Mouse (Mus musculus): Measurements from ENCODE around the gene Fcgr3. TPM values are rescaled to one million over a fixed set of nuclear protein-coding genes. Genes with fewer than 3 reads are reported as not detected.

Fcgr3 gene
- total and polyA plus RNA-seq, 3 experiments = 3.7 to 8.5 (median 6.1) TPM

Other genes starting within 250 kb of the Fcgr3 start
Only the 20 nearest of the 21 such genes appear.
- gene Atf6, start 197.2 kb downstream of the Fcgr3 start, total RNA-seq (2012; rRNA removed) = 35.3 and 37.6 TPM in 2 replicates
- 33.8 and 35.9 TPM in 2 replicates for gene Atf6, start 197.2 kb downstream of the Fcgr3 start, total RNA-seq (2014; rRNA removed)
- gene Atf6, start 197.2 kb downstream of the Fcgr3 start, polyA plus RNA-seq (2012; ENCODE audit: insufficient read length, low read depth) = 42.7 and 47.0 TPM in 2 replicates
- 4.2 and 5.7 TPM in 2 replicates for gene Gm26620, start 179.9 kb downstream of the Fcgr3 start, total RNA-seq (2012; rRNA removed)
- 0.52 and 0.99 TPM in 2 replicates for gene Gm26620, start 179.9 kb downstream of the Fcgr3 start, total RNA-seq (2014; rRNA removed)
- 1.2 and 1.9 TPM in 2 replicates for gene Gm26620, start 179.9 kb downstream of the Fcgr3 start, polyA plus RNA-seq (2012; ENCODE audit: insufficient read length, low read depth)
- gene Dusp12, start 179.4 kb downstream of the Fcgr3 start, total RNA-seq (2012; rRNA removed) = 30.9 and 37.2 TPM in 2 replicates
- 41.7 and 49.4 TPM in 2 replicates for gene Dusp12, start 179.4 kb downstream of the Fcgr3 start, total RNA-seq (2014; rRNA removed)
- 30.4 and 36.5 TPM in 2 replicates for gene Dusp12, start 179.4 kb downstream of the Fcgr3 start, polyA plus RNA-seq (2012; ENCODE audit: insufficient read length, low read depth)
- gene Fcrlb, start 152.0 kb downstream of the Fcgr3 start, total RNA-seq (2012; rRNA removed) = not detected in 2 replicates
- not detected in 2 replicates for gene Fcrlb, start 152.0 kb downstream of the Fcgr3 start, total RNA-seq (2014; rRNA removed)
- gene Fcrlb, start 152.0 kb downstream of the Fcgr3 start, polyA plus RNA-seq (2012; ENCODE audit: insufficient read length, low read depth) = not detected in 2 replicates
- gene Fcrla, start 137.4 kb downstream of the Fcgr3 start, total RNA-seq (2012; rRNA removed) = 10.6 and 18.5 TPM in 2 replicates
- gene Fcrla, start 137.4 kb downstream of the Fcgr3 start, total RNA-seq (2014; rRNA removed) = 30.6 and 34.8 TPM in 2 replicates
- 15.4 and 17.7 TPM in 2 replicates for gene Fcrla, start 137.4 kb downstream of the Fcgr3 start, polyA plus RNA-seq (2012; ENCODE audit: insufficient read length, low read depth)
- 20.2 and 31.8 TPM in 2 replicates for gene Fcgr2b, start 88.4 kb downstream of the Fcgr3 start, total RNA-seq (2012; rRNA removed)
- gene Fcgr2b, start 88.4 kb downstream of the Fcgr3 start, total RNA-seq (2014; rRNA removed) = 29.5 and 31.1 TPM in 2 replicates
- gene Fcgr2b, start 88.4 kb downstream of the Fcgr3 start, polyA plus RNA-seq (2012; ENCODE audit: insufficient read length, low read depth) = 36.1 and 44.3 TPM in 2 replicates
- 48.4 and 56.8 TPM in 2 replicates for gene Fcgr4, start 46.0 kb downstream of the Fcgr3 start, total RNA-seq (2012; rRNA removed)
- 41.8 and 50.2 TPM in 2 replicates for gene Fcgr4, start 46.0 kb downstream of the Fcgr3 start, total RNA-seq (2014; rRNA removed)
- gene Fcgr4, start 46.0 kb downstream of the Fcgr3 start, polyA plus RNA-seq (2012; ENCODE audit: insufficient read length, low read depth) = 46.7 and 52.8 TPM in 2 replicates
- 0.76 and 2.0 TPM in 2 replicates for gene Cfap126, start 49.0 kb upstream of the Fcgr3 start, total RNA-seq (2012; rRNA removed)
- 0.43 and 0.79 TPM in 2 replicates for gene Cfap126, start 49.0 kb upstream of the Fcgr3 start, total RNA-seq (2014; rRNA removed)
- 2.5 and 3.4 TPM in 2 replicates for gene Cfap126, start 49.0 kb upstream of the Fcgr3 start, polyA plus RNA-seq (2012; ENCODE audit: insufficient read length, low read depth)
- gene Sdhc, start 85.7 kb upstream of the Fcgr3 start, total RNA-seq (2012; rRNA removed) = 79.4 and 87.5 TPM in 2 replicates
- 178 and 205 TPM in 2 replicates for gene Sdhc, start 85.7 kb upstream of the Fcgr3 start, total RNA-seq (2014; rRNA removed)
- 120 and 153 TPM in 2 replicates for gene Sdhc, start 85.7 kb upstream of the Fcgr3 start, polyA plus RNA-seq (2012; ENCODE audit: insufficient read length, low read depth)
- 0.04 and 0.21 TPM in 2 replicates for gene Mpz, start 85.8 kb upstream of the Fcgr3 start, total RNA-seq (2012; rRNA removed)
- not detected in 2 replicates for gene Mpz, start 85.8 kb upstream of the Fcgr3 start, total RNA-seq (2014; rRNA removed)
- gene Mpz, start 85.8 kb upstream of the Fcgr3 start, polyA plus RNA-seq (2012; ENCODE audit: insufficient read length, low read depth) = 0.26 and 0.49 TPM in 2 replicates
- gene Pcp4l1, start 131.3 kb upstream of the Fcgr3 start, total RNA-seq (2012; rRNA removed) = not detected in 2 replicates
- not detected in 2 replicates for gene Pcp4l1, start 131.3 kb upstream of the Fcgr3 start, total RNA-seq (2014; rRNA removed)
- not detected in 2 replicates for gene Pcp4l1, start 131.3 kb upstream of the Fcgr3 start, polyA plus RNA-seq (2012; ENCODE audit: insufficient read length, low read depth)
- 1.2 and 1.6 TPM in 2 replicates for gene Nr1i3, start 149.0 kb upstream of the Fcgr3 start, total RNA-seq (2012; rRNA removed)
- gene Nr1i3, start 149.0 kb upstream of the Fcgr3 start, total RNA-seq (2014; rRNA removed) = not detected in 2 replicates
- 0.10 and 0.23 TPM in 2 replicates for gene Nr1i3, start 149.0 kb upstream of the Fcgr3 start, polyA plus RNA-seq (2012; ENCODE audit: insufficient read length, low read depth)
- gene Tomm40l, start 157.6 kb upstream of the Fcgr3 start, total RNA-seq (2012; rRNA removed) = 37.1 and 37.6 TPM in 2 replicates
- gene Tomm40l, start 157.6 kb upstream of the Fcgr3 start, total RNA-seq (2014; rRNA removed) = 34.4 and 36.0 TPM in 2 replicates
- gene Tomm40l, start 157.6 kb upstream of the Fcgr3 start, polyA plus RNA-seq (2012; ENCODE audit: insufficient read length, low read depth) = 24.7 and 32.8 TPM in 2 replicates
- gene Apoa2, start 160.1 kb upstream of the Fcgr3 start, total RNA-seq (2012; rRNA removed) = 5.3 and 6.2 TPM in 2 replicates
- 3.0 and 3.7 TPM in 2 replicates for gene Apoa2, start 160.1 kb upstream of the Fcgr3 start, total RNA-seq (2014; rRNA removed)
- 3.1 and 4.9 TPM in 2 replicates for gene Apoa2, start 160.1 kb upstream of the Fcgr3 start, polyA plus RNA-seq (2012; ENCODE audit: insufficient read length, low read depth)
- 10.1 and 13.6 TPM in 2 replicates for gene Fcer1g, start 169.4 kb upstream of the Fcgr3 start, total RNA-seq (2012; rRNA removed)
- 22.7 and 31.3 TPM in 2 replicates for gene Fcer1g, start 169.4 kb upstream of the Fcgr3 start, total RNA-seq (2014; rRNA removed)
- gene Fcer1g, start 169.4 kb upstream of the Fcgr3 start, polyA plus RNA-seq (2012; ENCODE audit: insufficient read length, low read depth) = 35.6 and 51.2 TPM in 2 replicates
- gene Adamts4, start 185.5 kb upstream of the Fcgr3 start, total RNA-seq (2012; rRNA removed) = 0.13 and 0.25 TPM in 2 replicates
- gene Adamts4, start 185.5 kb upstream of the Fcgr3 start, total RNA-seq (2014; rRNA removed) = 0.04 and 0.08 TPM in 2 replicates
- gene Adamts4, start 185.5 kb upstream of the Fcgr3 start, polyA plus RNA-seq (2012; ENCODE audit: insufficient read length, low read depth) = 0.09 and 0.19 TPM in 2 replicates
- 244 and 265 TPM in 2 replicates for gene Ndufs2, start 186.5 kb upstream of the Fcgr3 start, total RNA-seq (2012; rRNA removed)
- gene Ndufs2, start 186.5 kb upstream of the Fcgr3 start, total RNA-seq (2014; rRNA removed) = 239 and 242 TPM in 2 replicates
- 242 and 264 TPM in 2 replicates for gene Ndufs2, start 186.5 kb upstream of the Fcgr3 start, polyA plus RNA-seq (2012; ENCODE audit: insufficient read length, low read depth)
- gene B4galt3, start 205.4 kb upstream of the Fcgr3 start, total RNA-seq (2012; rRNA removed) = 27.4 and 27.8 TPM in 2 replicates
- gene B4galt3, start 205.4 kb upstream of the Fcgr3 start, total RNA-seq (2014; rRNA removed) = 18.3 and 19.3 TPM in 2 replicates
- gene B4galt3, start 205.4 kb upstream of the Fcgr3 start, polyA plus RNA-seq (2012; ENCODE audit: insufficient read length, low read depth) = 23.1 TPM in 2 replicates
- gene Ppox, start 216.3 kb upstream of the Fcgr3 start, total RNA-seq (2012; rRNA removed) = 12.4 and 13.6 TPM in 2 replicates
- gene Ppox, start 216.3 kb upstream of the Fcgr3 start, total RNA-seq (2014; rRNA removed) = 10.5 and 13.7 TPM in 2 replicates
- 13.9 and 15.1 TPM in 2 replicates for gene Ppox, start 216.3 kb upstream of the Fcgr3 start, polyA plus RNA-seq (2012; ENCODE audit: insufficient read length, low read depth)
- 13.1 and 14.2 TPM in 2 replicates for gene Usp21, start 223.1 kb upstream of the Fcgr3 start, total RNA-seq (2012; rRNA removed)
- 7.1 and 8.5 TPM in 2 replicates for gene Usp21, start 223.1 kb upstream of the Fcgr3 start, total RNA-seq (2014; rRNA removed)
- 34.3 and 37.6 TPM in 2 replicates for gene Usp21, start 223.1 kb upstream of the Fcgr3 start, polyA plus RNA-seq (2012; ENCODE audit: insufficient read length, low read depth)

Measured in CH12.LX (cell line).